Mouse (Mus musculus) spleen, postnatal 10 days (tissue): ENCODE results near the gene Nkpd1.
A peak's percentile ranks its signal among the peaks of the same experiment; 100 is the strongest.

Source experiments
- DNase-seq, 2 experiments: peaks; one replicate each; pipeline ENCODE4 v3.0.0; 2021 to 2022; ENCODE audit warnings: low spot score in 2 of 2

Nkpd1 gene

GRCm38 (mm10) chr7:19517652-19518365 is at the start of gene Nkpd1:
Gene Nkpd1, plus strand, starts transcription at chr7:19517838.
- peak in 1 of 2 experiments; percentile 30 for DNase-seq

- DNase-seq, result no peak
These were observed 49.4 kb upstream of the Nkpd1 start for GRCm38 (mm10) chr7:19468279-19468678.

- DNase-seq, result no peak
These were observed 48.2 kb upstream of the Nkpd1 start for GRCm38 (mm10) chr7:19469404-19469803.

GRCm38 (mm10) chr7:19470308-19470707 is 47.3 kb upstream of the Nkpd1 start:
- DNase-seq, result no peak

- peak in 1 of 2 experiments; percentile 35 for DNase-seq
These were observed 45.2 kb upstream of the Nkpd1 start for GRCm38 (mm10) chr7:19472403-19472802.

GRCm38 (mm10) chr7:19473875-19474443 is 43.7 kb upstream of the Nkpd1 start:
- peak; percentile 31 to 71 for DNase-seq

GRCm38 (mm10) chr7:19477084-19477483 is 40.6 kb upstream of the Nkpd1 start:
- no peak for DNase-seq

GRCm38 (mm10) chr7:19477624-19478384 is 39.8 kb upstream of the Nkpd1 start:
- no peak for DNase-seq

- DNase-seq, result no peak
These were observed 34.4 kb upstream of the Nkpd1 start for GRCm38 (mm10) chr7:19483281-19483680.

- no peak for DNase-seq
These were observed 32.1 kb upstream of the Nkpd1 start for GRCm38 (mm10) chr7:19485488-19485887.

- no peak for DNase-seq
These were observed 31.1 kb upstream of the Nkpd1 start for GRCm38 (mm10) chr7:19486549-19486948.

- DNase-seq, result no peak
These were observed 28.1 kb upstream of the Nkpd1 start for GRCm38 (mm10) chr7:19489525-19489924.

GRCm38 (mm10) chr7:19491731-19492130 is 25.9 kb upstream of the Nkpd1 start:
- DNase-seq, result peak in 1 of 2 experiments; percentile 42

- DNase-seq, result no peak
These were observed 22.7 kb upstream of the Nkpd1 start for GRCm38 (mm10) chr7:19494751-19495474.

GRCm38 (mm10) chr7:19495521-19496213 is 22.0 kb upstream of the Nkpd1 start:
- DNase-seq, result peak in 1 of 2 experiments; percentile 22

GRCm38 (mm10) chr7:19496214-19496555 is 21.5 kb upstream of the Nkpd1 start:
- no peak for DNase-seq

- no peak for DNase-seq
These were observed 19.3 kb upstream of the Nkpd1 start for GRCm38 (mm10) chr7:19498326-19498725.

- DNase-seq, result no peak
These were observed 16.9 kb upstream of the Nkpd1 start for GRCm38 (mm10) chr7:19500420-19501363.

- no peak for DNase-seq
These were observed 16.0 kb upstream of the Nkpd1 start for GRCm38 (mm10) chr7:19501658-19502057.

GRCm38 (mm10) chr7:19503481-19504068 is 14.1 kb upstream of the Nkpd1 start:
- DNase-seq, result peak; percentile 47 to 67
